Mouse (Mus musculus) spleen, adult 2 months (tissue): ENCODE measurements at regions not wholly inside any gene's neighbourhood (a gene's known extent, or its start where the extent isn't known, plus 50 kb on each side); places are given as distances from the start of the nearest gene placed in this dataset.

Experiments
- CTCF ChIP-seq: fragments of 200-500 bp; IDR thresholded peaks from 2 replicates; pipeline ENCODE4 v1.5.1; 2011; ENCODE audit warnings: mild to moderate bottlenecking, inconsistent platforms; ENCODE audit not compliant: insufficient read depth, insufficient read length, insufficient replicate concordance; ENCODE audit errors: extremely low read depth
- POLR2A ChIP-seq: fragments of 200-500 bp; IDR thresholded peaks from 2 replicates; pipeline ENCODE4 v1.6.1; 2011; ENCODE audit warnings: low read depth, low read length, inconsistent platforms

DNA sequence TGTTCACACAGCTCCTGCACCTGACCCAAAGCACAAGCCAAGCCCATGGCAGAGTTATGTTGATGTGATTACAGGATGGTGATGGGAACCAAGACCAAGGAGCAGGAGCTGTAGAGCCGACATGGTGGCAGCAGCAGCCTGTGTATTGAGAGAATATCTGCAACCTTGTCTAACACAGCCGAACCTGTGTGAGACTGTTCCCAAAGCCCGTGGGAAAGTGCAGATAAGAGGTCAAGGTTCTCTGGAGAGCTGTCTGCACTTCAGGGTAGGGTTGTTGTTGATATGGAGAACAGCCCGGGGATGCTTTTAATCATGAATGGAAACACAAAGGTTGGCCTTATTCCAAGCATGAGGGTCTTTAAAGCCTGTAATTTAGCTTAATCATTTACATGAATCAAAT, 110.4 kb downstream of the Adra2a start:
- TF ChIP-seq CTCF (no peak), POLR2A (no peak)
